Mouse (Mus musculus): ENCODE results near the gene Slc25a26. TPM values are rescaled to one million over a fixed set of nuclear protein-coding genes. Genes with fewer than 3 reads are reported as not detected.
A peak's percentile ranks its signal among the peaks of the same experiment; 100 is the strongest.

The Slc25a26 gene
- polyA plus RNA-seq, 1 experiment: 11.3 TPM

DNA sequence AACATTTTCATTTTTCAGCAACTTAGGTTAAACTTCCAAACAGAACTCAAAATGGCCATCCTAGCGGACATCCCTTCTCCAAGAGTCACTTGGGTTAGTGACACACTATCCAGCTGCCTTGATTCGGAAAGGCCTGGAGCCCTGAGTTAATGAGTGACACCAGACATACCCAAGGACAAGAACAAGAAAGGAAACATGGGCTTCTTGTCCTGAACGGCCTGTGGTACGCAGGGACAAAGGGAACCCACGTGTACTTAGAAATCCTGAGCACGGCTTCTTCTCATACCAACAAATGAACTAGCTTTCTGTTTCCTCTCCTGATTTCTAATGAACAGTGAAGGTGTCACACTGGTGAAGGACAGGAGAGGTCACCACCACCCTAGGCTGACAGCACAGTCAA lies 114.2 kb downstream of the Slc25a26 start:
- no peak overlapping the region for H3K4me3 ChIP-seq (ENCODE audit: insufficient read depth, low read length)
- TF ChIP-seq POLR2A (IDR thresholded peaks at IDR 0.05; ENCODE audit: borderline replicate concordance, low read depth, low read length) (no peak), CTCF (IDR thresholded peaks at IDR 0.05; ENCODE audit: low read depth, low read length) (no peak)
- H3K27ac ChIP-seq (ENCODE audit: insufficient read depth, low read depth, low read length): no peak overlapping the region
- H3K4me1 ChIP-seq (ENCODE audit: control insufficient read depth, insufficient read depth, low read length): no peaks in the 10 kb centered on the region

DNA sequence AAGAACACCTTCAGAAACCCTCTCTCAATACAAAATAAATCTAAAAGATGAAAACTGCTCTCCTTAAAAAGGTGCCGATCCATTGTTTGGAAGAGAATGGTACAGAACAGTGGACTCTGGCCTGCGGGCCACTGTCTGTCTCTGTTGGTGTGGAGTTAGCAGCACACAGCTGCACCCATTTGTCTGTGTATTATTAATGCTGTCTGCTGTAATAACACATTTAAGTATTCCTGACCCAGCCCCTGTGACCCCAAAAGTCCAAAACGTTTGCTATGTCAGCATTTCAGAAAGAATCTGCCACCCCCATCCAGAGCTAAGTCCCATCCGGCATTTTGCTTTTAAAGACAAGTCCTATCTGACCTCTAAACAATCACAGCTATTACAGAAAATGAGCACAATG lies 115.8 kb downstream of the Slc25a26 start:
- Histone ChIP-seq H3K4me3 (ENCODE audit: insufficient read depth, low read length) (no peak overlapping the region), H3K27ac (ENCODE audit: insufficient read depth, low read depth, low read length) (no peak overlapping the region), H3K4me1 (ENCODE audit: control insufficient read depth, insufficient read depth, low read length) (no peaks in the 10 kb centered on the region)
- TF ChIP-seq CTCF (IDR thresholded peaks at IDR 0.05; ENCODE audit: low read depth, low read length) (no peak), POLR2A (IDR thresholded peaks at IDR 0.05; ENCODE audit: borderline replicate concordance, low read depth, low read length) (no peak)

DNA sequence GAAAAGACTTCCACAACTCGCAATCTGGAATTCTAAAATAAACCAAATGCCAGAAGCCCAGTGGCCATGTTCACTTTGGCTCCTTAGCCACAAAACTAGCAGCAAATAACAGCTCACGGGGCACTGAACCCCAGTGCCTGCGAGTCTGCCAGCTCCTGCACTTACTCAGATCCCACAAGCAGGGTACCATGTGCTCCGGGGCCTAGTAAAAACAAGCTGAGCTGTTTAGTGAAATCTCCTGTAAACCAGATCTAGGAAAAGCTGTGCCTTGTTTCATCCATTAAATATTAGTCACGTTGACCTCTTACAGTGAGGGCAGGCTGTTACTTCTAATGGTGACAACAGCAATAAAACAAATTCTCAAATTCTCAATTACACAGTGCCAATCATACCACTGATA lies 118.5 kb downstream of the Slc25a26 start:
- no peaks in the 10 kb centered on the region for H3K4me1 ChIP-seq (ENCODE audit: control insufficient read depth, insufficient read depth, low read length)
- H3K27ac ChIP-seq (ENCODE audit: insufficient read depth, low read depth, low read length): no peak overlapping the region
- TF ChIP-seq POLR2A (IDR thresholded peaks at IDR 0.05; ENCODE audit: borderline replicate concordance, low read depth, low read length) (no peak), CTCF (IDR thresholded peaks at IDR 0.05; ENCODE audit: low read depth, low read length) (no peak)
- no peak overlapping the region for H3K4me3 ChIP-seq (ENCODE audit: insufficient read depth, low read length)

DNA sequence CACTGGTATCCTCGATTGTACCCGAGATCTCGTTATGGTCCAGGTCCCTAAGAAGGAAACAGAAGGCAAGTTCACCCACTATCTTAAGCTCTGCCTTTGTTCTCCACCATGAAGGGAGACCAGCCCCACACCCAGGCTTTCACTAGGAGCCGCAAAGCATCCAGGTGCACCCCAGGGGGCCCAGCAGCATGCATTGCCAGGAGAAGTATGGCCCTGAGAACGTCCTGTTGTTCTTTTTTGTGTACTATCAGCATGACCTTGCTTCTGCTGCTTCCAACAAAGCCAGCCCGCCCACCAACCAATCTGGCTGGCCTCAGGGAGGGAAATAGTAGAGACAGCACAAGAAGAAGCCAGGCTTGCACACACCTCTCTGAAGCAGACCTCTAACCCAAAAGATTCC lies 120.2 kb downstream of the Slc25a26 start:
- TF ChIP-seq CTCF (IDR thresholded peaks at IDR 0.05; ENCODE audit: low read depth, low read length) (no peak), POLR2A (IDR thresholded peaks at IDR 0.05; ENCODE audit: borderline replicate concordance, low read depth, low read length) (no peak)
- Histone ChIP-seq H3K4me3 (ENCODE audit: insufficient read depth, low read length) (no peak overlapping the region), H3K4me1 (ENCODE audit: control insufficient read depth, insufficient read depth, low read length) (no peaks in the 10 kb centered on the region), H3K27ac (ENCODE audit: insufficient read depth, low read depth, low read length) (no peak overlapping the region)

DNA sequence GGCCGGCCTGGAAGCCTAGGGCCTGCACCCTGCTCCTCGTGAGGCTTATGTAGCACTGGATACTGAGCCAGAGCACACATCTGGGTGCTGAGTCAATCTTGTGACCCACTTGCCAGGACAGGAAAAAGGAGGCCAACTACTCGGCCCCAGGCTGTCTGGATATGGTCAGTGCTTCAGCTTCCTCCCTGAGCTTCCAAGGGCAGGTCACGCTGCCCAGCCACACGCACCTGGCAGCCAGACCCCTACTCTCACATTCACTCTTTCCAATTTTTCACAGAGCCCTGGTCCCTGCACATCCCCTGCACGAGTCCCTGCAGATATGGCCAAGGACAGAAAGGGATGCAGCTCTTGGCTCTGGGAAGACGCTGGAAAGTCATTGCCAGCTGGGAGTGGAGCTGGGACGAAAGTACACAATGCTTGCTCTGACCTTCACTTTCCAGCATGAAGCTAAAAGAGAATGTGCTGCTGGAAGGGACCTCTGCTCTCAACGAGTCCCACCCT lies 120.7 kb downstream of the Slc25a26 start:
- no peaks in the 10 kb centered on the region for H3K4me1 ChIP-seq (ENCODE audit: control insufficient read depth, insufficient read depth, low read length)
- no peak overlapping the region for H3K27ac ChIP-seq (ENCODE audit: insufficient read depth, low read depth, low read length)
- H3K4me3 ChIP-seq (ENCODE audit: insufficient read depth, low read length): no peak overlapping the region
- TF ChIP-seq CTCF (IDR thresholded peaks at IDR 0.05; ENCODE audit: low read depth, low read length): no peak
- no peak for TF ChIP-seq POLR2A (IDR thresholded peaks at IDR 0.05; ENCODE audit: borderline replicate concordance, low read depth, low read length)

DNA sequence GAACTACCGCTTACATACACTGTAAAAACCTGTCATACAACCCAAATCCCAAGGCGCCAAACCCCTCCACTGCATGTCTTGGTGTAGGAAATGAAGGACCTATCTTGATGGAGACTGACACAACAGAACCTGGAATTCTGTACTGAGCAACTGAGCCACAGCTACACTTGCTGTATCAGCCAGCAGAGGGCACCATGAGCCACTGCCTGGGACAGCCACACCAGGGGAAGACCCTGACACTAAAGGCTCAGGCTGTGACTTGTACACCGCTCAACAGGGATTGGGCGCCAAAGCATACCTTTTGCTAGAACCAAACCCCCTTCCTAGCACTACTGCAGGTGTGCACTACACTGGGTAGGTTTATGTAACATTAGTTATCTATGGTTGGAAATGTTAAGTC lies 122.9 kb downstream of the Slc25a26 start:
- TF ChIP-seq POLR2A (IDR thresholded peaks at IDR 0.05; ENCODE audit: borderline replicate concordance, low read depth, low read length): no peak
- peak; percentile 50; the same call in 1 of the 2 replicates for TF ChIP-seq CTCF (IDR thresholded peaks at IDR 0.05; ENCODE audit: low read depth, low read length)
- H3K27ac ChIP-seq (ENCODE audit: insufficient read depth, low read depth, low read length): no peak overlapping the region
- no peaks in the 10 kb centered on the region; the same call in 1 of the 2 replicates for H3K4me1 ChIP-seq (ENCODE audit: control insufficient read depth, insufficient read depth, low read length)
- H3K4me3 ChIP-seq (ENCODE audit: insufficient read depth, low read length): no peak overlapping the region

DNA sequence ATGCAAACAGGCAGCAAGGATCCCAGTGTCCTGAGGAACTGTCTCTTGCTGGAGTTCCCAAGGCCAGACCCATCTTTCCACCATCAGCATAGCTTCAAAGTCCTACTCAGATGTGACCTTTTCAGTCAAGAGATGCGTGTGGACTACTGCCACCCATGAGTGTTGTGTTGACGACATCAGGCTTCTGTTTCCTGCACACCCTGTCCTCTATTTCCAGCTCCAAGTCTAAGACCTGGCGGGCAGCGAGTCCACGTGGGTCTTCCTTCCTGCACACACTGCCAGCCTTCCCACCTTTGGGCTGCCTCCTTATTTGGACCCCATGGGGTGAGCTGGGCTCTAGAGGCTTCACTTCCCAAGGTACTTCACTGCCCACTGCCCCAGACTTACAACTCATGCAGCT lies 124.4 kb downstream of the Slc25a26 start:
- TF ChIP-seq POLR2A (IDR thresholded peaks at IDR 0.05; ENCODE audit: borderline replicate concordance, low read depth, low read length) (no peak), CTCF (IDR thresholded peaks at IDR 0.05; ENCODE audit: low read depth, low read length) (no peak)
- H3K27ac ChIP-seq (ENCODE audit: insufficient read depth, low read depth, low read length): no peak overlapping the region
- H3K4me3 ChIP-seq (ENCODE audit: insufficient read depth, low read length): no peak overlapping the region
- no peaks in the 10 kb centered on the region; the same call in 1 of the 2 replicates for H3K4me1 ChIP-seq (ENCODE audit: control insufficient read depth, insufficient read depth, low read length)

DNA sequence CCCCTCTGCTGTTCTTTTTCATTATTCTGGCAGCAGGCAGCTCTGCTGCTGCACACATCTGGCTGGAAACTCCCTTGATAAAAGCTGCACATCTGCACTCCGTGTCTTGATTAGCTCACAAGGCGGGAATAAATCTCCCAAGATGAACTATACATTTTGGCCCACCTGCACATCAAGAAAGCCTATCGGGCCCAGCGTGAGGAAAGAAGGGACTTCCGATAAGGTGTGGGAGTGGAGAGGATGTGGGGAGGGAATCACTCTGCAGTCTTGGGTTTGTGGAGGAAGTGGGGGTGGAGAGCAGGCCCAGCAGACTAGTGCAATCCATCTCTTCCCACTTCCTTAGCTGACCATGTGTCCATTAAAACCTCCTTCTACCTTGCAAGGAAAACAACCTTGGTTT lies 125.8 kb downstream of the Slc25a26 start:
- Histone ChIP-seq H3K4me1 (ENCODE audit: control insufficient read depth, insufficient read depth, low read length) (no peaks in the 10 kb centered on the region; the same call in 1 of the 2 replicates), H3K27ac (ENCODE audit: insufficient read depth, low read depth, low read length) (no peak overlapping the region), H3K4me3 (ENCODE audit: insufficient read depth, low read length) (no peak overlapping the region)
- TF ChIP-seq CTCF (IDR thresholded peaks at IDR 0.05; ENCODE audit: low read depth, low read length) (no peak), POLR2A (IDR thresholded peaks at IDR 0.05; ENCODE audit: borderline replicate concordance, low read depth, low read length) (no peak)

DNA sequence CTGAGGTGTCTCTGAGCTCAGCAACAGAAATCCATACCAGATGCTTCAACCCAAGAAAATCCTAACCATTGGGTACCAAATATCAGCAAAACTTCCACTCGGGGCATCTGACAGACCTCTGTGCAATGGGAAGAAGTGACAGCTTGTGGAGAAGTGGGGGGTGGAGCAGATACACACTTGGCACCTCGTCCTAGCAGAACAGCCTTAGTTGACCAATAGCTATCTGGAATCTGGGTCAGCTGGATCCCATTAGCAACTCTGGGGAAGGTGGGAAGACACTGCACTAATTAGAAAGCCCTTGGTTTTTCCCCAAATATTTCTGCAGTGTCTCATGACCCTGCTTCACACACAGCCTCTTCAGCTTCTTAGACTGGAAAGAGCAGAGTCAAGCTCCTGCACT lies 126.7 kb downstream of the Slc25a26 start:
- Histone ChIP-seq H3K4me1 (ENCODE audit: control insufficient read depth, insufficient read depth, low read length) (no peaks in the 10 kb centered on the region; the same call in 1 of the 2 replicates), H3K27ac (ENCODE audit: insufficient read depth, low read depth, low read length) (no peak overlapping the region), H3K4me3 (ENCODE audit: insufficient read depth, low read length) (no peak overlapping the region)
- no peak for TF ChIP-seq CTCF (IDR thresholded peaks at IDR 0.05; ENCODE audit: low read depth, low read length)
- no peak for TF ChIP-seq POLR2A (IDR thresholded peaks at IDR 0.05; ENCODE audit: borderline replicate concordance, low read depth, low read length)

DNA sequence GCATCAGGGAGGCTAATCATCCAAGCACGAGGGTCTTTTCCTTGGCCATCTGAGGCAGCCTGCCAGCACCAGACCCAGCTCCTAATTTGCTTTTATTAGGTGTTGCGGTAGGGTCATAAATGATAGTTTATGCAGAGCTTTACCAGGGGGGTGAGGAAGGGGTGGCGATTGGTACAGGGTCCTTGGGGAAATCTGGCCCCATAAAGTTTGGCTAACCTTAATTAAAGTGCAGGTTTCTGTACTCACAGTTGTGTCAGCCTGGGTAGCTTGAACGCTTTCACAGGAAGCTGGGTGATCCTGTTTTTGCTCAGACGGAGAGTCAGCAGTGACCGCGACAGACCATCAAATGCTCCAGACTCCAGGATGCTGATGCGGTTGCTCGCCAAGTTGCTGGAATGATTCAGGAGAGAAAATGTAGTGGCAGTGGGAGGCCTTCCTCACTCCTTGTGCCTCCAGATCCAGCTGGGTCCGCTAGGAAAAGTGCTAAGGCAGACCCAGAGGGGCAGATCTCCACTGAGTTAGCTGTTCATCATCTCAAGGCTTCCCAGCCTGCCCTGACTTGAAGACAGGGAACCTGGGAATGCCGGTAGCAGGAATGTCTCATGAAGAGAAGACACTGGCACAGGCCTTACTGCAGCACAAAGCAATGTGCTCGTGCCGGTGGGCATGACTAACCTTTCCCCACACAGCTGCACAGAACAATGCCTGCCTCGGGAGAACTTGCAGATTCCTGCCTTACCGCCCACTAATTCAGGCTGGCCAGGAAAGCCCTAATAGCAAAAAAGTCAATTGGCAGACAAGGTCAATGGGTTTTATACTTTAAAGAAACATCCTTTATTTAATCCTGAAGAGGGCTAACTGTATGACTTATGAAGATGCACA lies 127.8 kb downstream of the Slc25a26 start:
- H3K27ac ChIP-seq (ENCODE audit: insufficient read depth, low read depth, low read length): no peak overlapping the region
- H3K4me1 ChIP-seq (ENCODE audit: control insufficient read depth, insufficient read depth, low read length): no peaks in the 10 kb centered on the region; the same call in 1 of the 2 replicates
- TF ChIP-seq CTCF (IDR thresholded peaks at IDR 0.05; ENCODE audit: low read depth, low read length): no peak
- no peak for TF ChIP-seq POLR2A (IDR thresholded peaks at IDR 0.05; ENCODE audit: borderline replicate concordance, low read depth, low read length)
- no peak overlapping the region for H3K4me3 ChIP-seq (ENCODE audit: insufficient read depth, low read length)
